Mouse (Mus musculus) ES-E14 (cell line): ENCODE measurements at regions not wholly inside any gene's neighbourhood (a gene's known extent, or its start where the extent isn't known, plus 50 kb on each side); places are given as distances from the start of the nearest gene placed in this dataset.
A peak's percentile ranks its signal among the peaks of the same experiment; 100 is the strongest.

Experiments
- HCFC1 ChIP-seq: IDR thresholded peaks from 2 replicates; pipeline ENCODE4 v1.6.1; 2012; ENCODE audit warnings: low read length, inconsistent platforms, borderline replicate concordance; ENCODE audit not compliant: insufficient read depth
- MAFK ChIP-seq: IDR thresholded peaks from 2 replicates; pipeline ENCODE4 v1.6.1; 2014; ENCODE audit warnings: mild to moderate bottlenecking, low read depth, low read length, inconsistent platforms; ENCODE audit not compliant: insufficient read depth
- ZC3H11A ChIP-seq: IDR thresholded peaks from 2 replicates; pipeline ENCODE4 v1.6.1; 2012; ENCODE audit warnings: low read depth, mild to moderate bottlenecking, inconsistent platforms, low read length, borderline replicate concordance

DNA sequence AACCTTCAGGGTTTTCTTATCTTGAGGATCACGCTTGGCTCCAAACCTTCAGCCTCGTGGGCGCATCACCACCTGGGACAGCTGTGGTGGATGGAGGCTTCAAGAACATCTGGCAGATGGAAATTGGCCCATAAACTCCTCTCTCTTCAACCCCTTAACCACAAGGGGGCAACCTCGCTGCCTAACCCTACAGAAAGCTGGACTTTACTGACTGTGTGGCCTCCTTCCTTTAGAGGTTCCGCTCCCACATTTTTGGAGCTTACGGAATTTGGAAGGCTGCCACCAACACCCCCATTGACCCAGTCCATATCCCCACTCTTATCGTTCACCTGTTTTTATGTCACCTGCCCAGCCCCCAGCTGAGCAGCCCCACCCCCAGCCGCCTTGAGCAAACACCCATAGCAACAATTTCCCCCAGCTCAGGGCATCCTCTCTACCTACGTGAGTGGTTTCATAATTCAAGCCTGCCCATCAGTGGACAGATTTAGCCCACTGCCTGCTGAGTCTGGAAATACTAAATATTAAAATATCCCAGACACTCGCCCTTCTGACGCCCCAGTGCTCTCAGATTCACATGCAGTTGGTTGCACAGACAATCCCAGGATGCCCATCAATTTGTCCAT lies 167.0 kb upstream of the Slc22a22 start:
- TF ChIP-seq MAFK (no peak), ZC3H11A (peak; percentile 40; the same call in 1 of the 2 replicates), HCFC1 (no peak)
